Mouse (Mus musculus): ENCODE measurements at regions not wholly inside any gene's neighbourhood (a gene's known extent, or its start where the extent isn't known, plus 50 kb on each side); places are given as distances from the start of the nearest gene placed in this dataset.

GRCm38 (mm10) chr10:72581311-72581710 is 73.3 kb upstream of the Zwint start:
- TF ChIP-seq POLR2A (IDR thresholded peaks at IDR 0.05; ENCODE audit: low read depth, low read length), result no peak
- no peak for TF ChIP-seq CTCF (conservative IDR thresholded peaks at IDR 0.05; ENCODE audit: insufficient read depth, insufficient read length, low read depth, low read length)
